In genomic region chr7:67724536-67724935, GRCm38 (mm10) we compare ENCODE assay signal across 13 mouse cellular contexts.
"Had no signal": no experiment of that assay in that cellular context is flagged by ENCODE, and none has a peak within 500 bp of the region (broad histone marks: within the 10 kb centered on the region; RNA-seq: fewer than 3 reads in every experiment).

No protein-coding gene starts in this region.

- DNase-seq: lung, adult 18-20 months; lung, embryonic 14.5 days; lung, postnatal 10 days; lung, postnatal 4 days; midbrain, embryonic 14.5 days; retina, postnatal 1 day; right cerebral cortex, adult 18-20 months; right cerebral cortex, postnatal 25 days; right cerebral cortex, postnatal 4 days; spleen, adult 18-20 months; thymus, adult 18-20 months; thymus, postnatal 14 days; thymus, postnatal 36 days had no signal
